16 mouse cellular contexts compared by ENCODE assay signal in the genomic region with DNA sequence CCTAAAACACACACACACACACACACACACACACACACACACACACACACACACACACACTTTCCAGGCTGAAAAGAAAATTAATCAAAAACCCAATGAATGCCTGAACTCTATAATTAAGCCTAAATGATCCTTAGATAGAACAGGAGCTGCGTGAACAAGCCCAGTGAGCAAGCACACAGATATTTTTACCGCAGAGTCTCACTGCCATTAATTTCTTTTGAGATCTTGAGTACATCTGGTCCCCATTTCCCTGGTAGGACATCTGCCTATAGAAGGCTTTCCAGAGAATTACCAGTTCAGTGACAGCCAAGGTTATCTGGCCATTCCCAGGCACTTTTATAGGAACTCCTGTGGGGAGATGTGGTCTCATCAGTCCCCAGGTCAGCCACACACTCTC.
A peak's percentile ranks its signal among the peaks of the same experiment; 100 is the strongest.
DNase-seq lines count a peak whose midpoint lies in the region; ATAC-seq and TF ChIP-seq lines count a peak whose summit lies in the region.
"Had no signal": no experiment of that assay in that cellular context is flagged by ENCODE, and none has a peak within 500 bp of the region (broad histone marks: within the 10 kb centered on the region; RNA-seq: fewer than 3 reads in every experiment).

No protein-coding gene starts in this region.

- no peak for TF ChIP-seq CTCF in brain, embryonic 14.5 days (IDR thresholded peaks at IDR 0.05; ENCODE audit: borderline replicate concordance, extremely low read depth, insufficient read depth, insufficient read length)

- DNase-seq in forebrain, embryonic 10.5 days (ENCODE audit: extremely low spot score, low spot score), result no peak
- DNase-seq in brain, embryonic 14.5 days (ENCODE audit: low read depth), result peak; percentile 52
- no peak for DNase-seq in gastrocnemius, adult 8-10 months (ENCODE audit: low spot score in 2 of 2)
- DNase-seq in heart, postnatal 25 days (ENCODE audit: low spot score), result no peak
- DNase-seq: cerebellum, adult 18-20 months; heart, postnatal 36 days; thymus, postnatal 25 days had no signal

- WGBS in forebrain, embryonic 13.5 days, result 29% methylated on average over 2 of the region's 2 CpGs
- 83% methylated on average over 2 of the region's 2 CpGs for WGBS in forebrain, embryonic 10.5 days
- WGBS in hindbrain, embryonic 15.5 days, result 31% methylated on average over 2 of the region's 2 CpGs
- WGBS in neural tube, embryonic 13.5 days, result 27% methylated on average over 2 of the region's 2 CpGs

- H3K4me1 ChIP-seq in forebrain, embryonic 13.5 days, result peaks cover 30% of the 10 kb centered on the region
- peaks cover 28% of the 10 kb centered on the region for H3K4me1 ChIP-seq in forebrain, embryonic 10.5 days
- H3K4me1 ChIP-seq in hindbrain, embryonic 15.5 days (replicated peaks), result peaks cover 24% of the 10 kb centered on the region
- peaks cover 42% of the 10 kb centered on the region for H3K4me1 ChIP-seq in neural tube, embryonic 13.5 days (replicated peaks)
- H3K4me1 ChIP-seq: heart, embryonic 12.5 days; limb, embryonic 12.5 days had no signal

- no peaks in the 10 kb centered on the region for H3K27me3 ChIP-seq in forebrain, embryonic 13.5 days
- H3K27me3 ChIP-seq in forebrain, embryonic 10.5 days (ENCODE audit: poor library complexity, severe bottlenecking), result no peaks in the 10 kb centered on the region
- no peaks in the 10 kb centered on the region for H3K27me3 ChIP-seq in hindbrain, embryonic 15.5 days
- no peaks in the 10 kb centered on the region for H3K27me3 ChIP-seq in neural tube, embryonic 13.5 days
- H3K27me3 ChIP-seq: heart, embryonic 12.5 days; limb, embryonic 12.5 days had no signal

- no peak overlapping the region for H3K4me2 ChIP-seq in forebrain, embryonic 13.5 days
- no peak overlapping the region for H3K4me2 ChIP-seq in hindbrain, embryonic 15.5 days
- no peak overlapping the region for H3K4me2 ChIP-seq in neural tube, embryonic 13.5 days
- H3K4me2 ChIP-seq: heart, embryonic 12.5 days; limb, embryonic 12.5 days had no signal

- no peak overlapping the region for H3K9ac ChIP-seq in forebrain, embryonic 13.5 days
- no peak overlapping the region for H3K9ac ChIP-seq in hindbrain, embryonic 15.5 days
- H3K9ac ChIP-seq in neural tube, embryonic 13.5 days, result no peak overlapping the region
- H3K9ac ChIP-seq: heart, embryonic 12.5 days; limb, embryonic 12.5 days; liver, embryonic 14.5 days had no signal

- H3K27ac ChIP-seq in forebrain, embryonic 13.5 days, result peak overlapping the region; percentile 81
- no peak overlapping the region for H3K27ac ChIP-seq in forebrain, embryonic 10.5 days
- 0 out of 2 replicates have a peak overlapping the region, but pooled peaks have one; percentile 1 for H3K27ac ChIP-seq in hindbrain, embryonic 15.5 days (replicated peaks)
- H3K27ac ChIP-seq in neural tube, embryonic 13.5 days (replicated peaks), result peak overlapping the region; percentile 78
- H3K27ac ChIP-seq: limb, embryonic 12.5 days; liver, embryonic 14.5 days had no signal

- intact Hi-C loops in heart, postnatal 25 days (cut with DNase I), result no loop called here

- H3K4me3 ChIP-seq in forebrain, embryonic 13.5 days, result no peak overlapping the region
- H3K4me3 ChIP-seq in forebrain, embryonic 10.5 days, result no peak overlapping the region
- no peak overlapping the region for H3K4me3 ChIP-seq in hindbrain, embryonic 15.5 days
- H3K4me3 ChIP-seq in neural tube, embryonic 13.5 days, result no peak overlapping the region
- H3K4me3 ChIP-seq: erythroblast, embryonic 14.5 days; heart, embryonic 12.5 days; limb, embryonic 12.5 days had no signal

- H3K9me3 ChIP-seq in forebrain, embryonic 13.5 days (replicated peaks), result no peaks in the 10 kb centered on the region
- H3K9me3 ChIP-seq in forebrain, embryonic 10.5 days, result no peaks in the 10 kb centered on the region
- H3K9me3 ChIP-seq in hindbrain, embryonic 15.5 days, result no peaks in the 10 kb centered on the region
- H3K9me3 ChIP-seq in neural tube, embryonic 13.5 days, result no peaks in the 10 kb centered on the region
- H3K9me3 ChIP-seq: heart, embryonic 12.5 days; limb, embryonic 12.5 days had no signal

- H3K36me3 ChIP-seq in forebrain, embryonic 13.5 days (ENCODE audit: poor library complexity, severe bottlenecking), result peaks cover 5% of the 10 kb centered on the region; the same call in 1 of the 2 replicates
- H3K36me3 ChIP-seq in forebrain, embryonic 10.5 days (replicated peaks), result no peaks in the 10 kb centered on the region
- H3K36me3 ChIP-seq in hindbrain, embryonic 15.5 days, result no peaks in the 10 kb centered on the region
- peaks cover 13% of the 10 kb centered on the region for H3K36me3 ChIP-seq in neural tube, embryonic 13.5 days
- H3K36me3 ChIP-seq: heart, embryonic 12.5 days; limb, embryonic 12.5 days had no signal

- no peak for ATAC-seq in forebrain, embryonic 13.5 days
- ATAC-seq in hindbrain, embryonic 15.5 days (ENCODE audit: low FRiP score, low read depth), result no peak
- ATAC-seq in neural tube, embryonic 13.5 days (ENCODE audit: low read depth), result no peak
- ATAC-seq in cerebellum, adult (ENCODE audit: insufficient number of reproducible peaks, low FRiP score, low TSS enrichment), result no peak
- ATAC-seq: intestine, embryonic 16.5 days had no signal

- no peak for TF ChIP-seq POLR2A in brain, embryonic 14.5 days (IDR thresholded peaks at IDR 0.05; ENCODE audit: borderline replicate concordance, extremely low read depth, insufficient read depth, insufficient read length, poor library complexity, severe bottlenecking)
